In genomic region chr1:184461411-184461810, GRCm38 (mm10) we compare ENCODE assay signal across 27 mouse cellular contexts.
"Had no signal": no experiment of that assay in that cellular context is flagged by ENCODE, and none has a peak within 500 bp of the region (broad histone marks: within the 10 kb centered on the region; RNA-seq: fewer than 3 reads in every experiment).

No protein-coding gene starts in this region.

- DNase-seq: cerebellum, adult 2 months; cerebellum, adult 8-10 months; cerebellum, adult 9-10 months; cerebellum, adult 9-11 months; cerebellum, postnatal 10 days; cerebellum, postnatal 14 days; cerebellum, postnatal 25 days; cerebellum, postnatal 36 days; embryo, embryonic 11 days; forebrain, postnatal 0 days; gastrocnemius, adult 2 months; gastrocnemius, postnatal 10 days; gastrocnemius, postnatal 14 days; gastrocnemius, postnatal 25 days; gastrocnemius, postnatal 36 days; heart, adult 2 months had no signal

- H3K27ac ChIP-seq: embryonic facial prominence, embryonic 10.5 days; embryonic facial prominence, embryonic 12.5 days; embryonic facial prominence, embryonic 13.5 days; embryonic facial prominence, embryonic 15.5 days; forebrain, embryonic 10.5 days; forebrain, embryonic 12.5 days; forebrain, embryonic 13.5 days; forebrain, embryonic 15.5 days; gastrocnemius, adult 2 months; heart, adult 2 months had no signal

- H3K36me3 ChIP-seq: embryonic facial prominence, embryonic 10.5 days; embryonic facial prominence, embryonic 12.5 days; embryonic facial prominence, embryonic 13.5 days; embryonic facial prominence, embryonic 15.5 days; forebrain, embryonic 10.5 days; forebrain, embryonic 12.5 days; forebrain, embryonic 15.5 days had no signal

- H3K4me1 ChIP-seq: embryonic facial prominence, embryonic 10.5 days; embryonic facial prominence, embryonic 12.5 days; embryonic facial prominence, embryonic 13.5 days; embryonic facial prominence, embryonic 15.5 days; forebrain, embryonic 13.5 days; forebrain, embryonic 15.5 days had no signal

- H3K4me3 ChIP-seq: embryonic facial prominence, embryonic 10.5 days; embryonic facial prominence, embryonic 12.5 days; embryonic facial prominence, embryonic 13.5 days; embryonic facial prominence, embryonic 15.5 days; erythroblast, embryonic 14.5 days; forebrain, embryonic 10.5 days; forebrain, embryonic 12.5 days; forebrain, embryonic 13.5 days; forebrain, embryonic 15.5 days; gastrocnemius, adult 2 months; heart, adult 2 months had no signal

- H3K4me2 ChIP-seq: embryonic facial prominence, embryonic 12.5 days; embryonic facial prominence, embryonic 13.5 days; embryonic facial prominence, embryonic 15.5 days; forebrain, embryonic 12.5 days; forebrain, embryonic 13.5 days; forebrain, embryonic 15.5 days had no signal

- H3K9ac ChIP-seq: embryonic facial prominence, embryonic 12.5 days; embryonic facial prominence, embryonic 13.5 days; embryonic facial prominence, embryonic 15.5 days; forebrain, embryonic 12.5 days; forebrain, embryonic 13.5 days; forebrain, embryonic 15.5 days; forebrain, postnatal 0 days had no signal

- H3K9me3 ChIP-seq: embryonic facial prominence, embryonic 10.5 days; embryonic facial prominence, embryonic 12.5 days; embryonic facial prominence, embryonic 13.5 days; embryonic facial prominence, embryonic 15.5 days; forebrain, embryonic 10.5 days; forebrain, embryonic 12.5 days; forebrain, embryonic 13.5 days; forebrain, embryonic 15.5 days had no signal

- ATAC-seq: forebrain, embryonic 13.5 days; forebrain, embryonic 14.5 days; forebrain, embryonic 15.5 days; forebrain, embryonic 16.5 days; forebrain, postnatal 0 days had no signal

- H3K27me3 ChIP-seq: embryonic facial prominence, embryonic 12.5 days; embryonic facial prominence, embryonic 13.5 days; embryonic facial prominence, embryonic 15.5 days; forebrain, embryonic 13.5 days; forebrain, embryonic 15.5 days had no signal
